Mouse (Mus musculus): Measurements from ENCODE around the gene Rab11b. TPM values are rescaled to one million over a fixed set of nuclear protein-coding genes. Genes with fewer than 3 reads are reported as not detected.

Rab11b gene
- polyA plus RNA-seq, 1 experiment, result 406 TPM

GRCm38 (mm10) chr17:33786375-33786774 lies 26.0 kb upstream of the Rab11b start:
- DNase-seq, result no peak
- no peak for TF ChIP-seq CTCF (IDR thresholded peaks at IDR 0.05; ENCODE audit: insufficient read depth, low read length)
- TF ChIP-seq POLR2A (IDR thresholded peaks at IDR 0.05; ENCODE audit: borderline replicate concordance, extremely low read depth, low read depth, low read length), result no peak
- Histone ChIP-seq H3K4me1 (ENCODE audit: control insufficient read depth, insufficient read depth, low read length) (peaks cover 18% of the 10 kb centered on the region), H3K4me3 (replicated peaks; ENCODE audit: extremely low read depth, low read depth, low read length) (no peak overlapping the region)
- 86% methylated on average over 18 of the region's 18 CpGs for WGBS

GRCm38 (mm10) chr17:33784939-33785338 lies 24.6 kb upstream of the Rab11b start:
- no peak for DNase-seq
- Histone ChIP-seq H3K4me3 (replicated peaks; ENCODE audit: extremely low read depth, low read depth, low read length) (no peak overlapping the region), H3K4me1 (ENCODE audit: control insufficient read depth, insufficient read depth, low read length) (peaks cover 18% of the 10 kb centered on the region)
- TF ChIP-seq CTCF (IDR thresholded peaks at IDR 0.05; ENCODE audit: insufficient read depth, low read length) (no peak), POLR2A (IDR thresholded peaks at IDR 0.05; ENCODE audit: borderline replicate concordance, extremely low read depth, low read depth, low read length) (no peak)
- WGBS, result 62% methylated on average over 2 of the region's 2 CpGs

GRCm38 (mm10) chr17:33783408-33783807 lies 23.1 kb upstream of the Rab11b start:
- TF ChIP-seq CTCF (IDR thresholded peaks at IDR 0.05; ENCODE audit: insufficient read depth, low read length), result no peak
- TF ChIP-seq POLR2A (IDR thresholded peaks at IDR 0.05; ENCODE audit: borderline replicate concordance, extremely low read depth, low read depth, low read length), result no peak
- peaks cover 20% of the 10 kb centered on the region for H3K4me1 ChIP-seq (ENCODE audit: control insufficient read depth, insufficient read depth, low read length)
- DNase-seq, result peak; percentile 77
- no peak overlapping the region for H3K4me3 ChIP-seq (replicated peaks; ENCODE audit: extremely low read depth, low read depth, low read length)

- peak; percentile 17 for DNase-seq
- TF ChIP-seq POLR2A (IDR thresholded peaks at IDR 0.05; ENCODE audit: borderline replicate concordance, extremely low read depth, low read depth, low read length) (no peak), CTCF (IDR thresholded peaks at IDR 0.05; ENCODE audit: insufficient read depth, low read length) (no peak)
- H3K4me3 ChIP-seq (replicated peaks; ENCODE audit: extremely low read depth, low read depth, low read length), result no peak overlapping the region
- peaks cover 22% of the 10 kb centered on the region for H3K4me1 ChIP-seq (ENCODE audit: control insufficient read depth, insufficient read depth, low read length)
- WGBS, result 23% methylated on average over 4 of the region's 4 CpGs
These were observed 21.7 kb upstream of the Rab11b start for GRCm38 (mm10) chr17:33782067-33782466.

- Histone ChIP-seq H3K4me1 (ENCODE audit: control insufficient read depth, insufficient read depth, low read length) (peaks cover 22% of the 10 kb centered on the region), H3K4me3 (replicated peaks; ENCODE audit: extremely low read depth, low read depth, low read length) (peak within 1 kb of the TSS; percentile 69)
- peak; percentile 67 for TF ChIP-seq POLR2A (IDR thresholded peaks at IDR 0.05; ENCODE audit: borderline replicate concordance, extremely low read depth, low read depth, low read length)
- TF ChIP-seq CTCF (IDR thresholded peaks at IDR 0.05; ENCODE audit: insufficient read depth, low read length), result no peak
- peak; percentile 71 for DNase-seq
- WGBS, result 1% methylated on average over 50 of the region's 50 CpGs
These were observed 21.0 kb upstream of the Rab11b start, which contains the start of gene Angptl4 for GRCm38 (mm10) chr17:33781124-33781977. Gene Angptl4 (minus strand): TSS chr17:33781830.

GRCm38 (mm10) chr17:33780431-33780830 lies 20.1 kb upstream of the Rab11b start:
- peak; percentile 24 for DNase-seq
- Histone ChIP-seq H3K4me3 (replicated peaks; ENCODE audit: extremely low read depth, low read depth, low read length) (peak overlapping the region; percentile 69), H3K4me1 (ENCODE audit: control insufficient read depth, insufficient read depth, low read length) (peaks cover 22% of the 10 kb centered on the region)
- WGBS, result 45% methylated on average over 5 of the region's 5 CpGs
- TF ChIP-seq CTCF (IDR thresholded peaks at IDR 0.05; ENCODE audit: insufficient read depth, low read length), result no peak
- peak; percentile 24; the same call in 1 of the 2 replicates for TF ChIP-seq POLR2A (IDR thresholded peaks at IDR 0.05; ENCODE audit: borderline replicate concordance, extremely low read depth, low read depth, low read length)

GRCm38 (mm10) chr17:33779967-33780295 lies 19.6 kb upstream of the Rab11b start:
- DNase-seq, result no peak
- WGBS, result 59% methylated on average over 5 of the region's 5 CpGs
- TF ChIP-seq CTCF (IDR thresholded peaks at IDR 0.05; ENCODE audit: insufficient read depth, low read length) (no peak), POLR2A (IDR thresholded peaks at IDR 0.05; ENCODE audit: borderline replicate concordance, extremely low read depth, low read depth, low read length) (no peak)
- Histone ChIP-seq H3K4me3 (replicated peaks; ENCODE audit: extremely low read depth, low read depth, low read length) (peak overlapping the region; percentile 25), H3K4me1 (ENCODE audit: control insufficient read depth, insufficient read depth, low read length) (peaks cover 22% of the 10 kb centered on the region)

- H3K4me3 ChIP-seq (replicated peaks; ENCODE audit: extremely low read depth, low read depth, low read length), result peak overlapping the region; percentile 61
- peaks cover 20% of the 10 kb centered on the region for H3K4me1 ChIP-seq (ENCODE audit: control insufficient read depth, insufficient read depth, low read length)
- DNase-seq, result peak; percentile 82
- no peak for TF ChIP-seq CTCF (IDR thresholded peaks at IDR 0.05; ENCODE audit: insufficient read depth, low read length)
- TF ChIP-seq POLR2A (IDR thresholded peaks at IDR 0.05; ENCODE audit: borderline replicate concordance, extremely low read depth, low read depth, low read length), result no peak
- WGBS, result 28% methylated on average over 9 of the region's 9 CpGs
These were observed 19.1 kb upstream of the Rab11b start for GRCm38 (mm10) chr17:33779271-33779966.

- TF ChIP-seq CTCF (IDR thresholded peaks at IDR 0.05; ENCODE audit: insufficient read depth, low read length), result no peak
- TF ChIP-seq POLR2A (IDR thresholded peaks at IDR 0.05; ENCODE audit: borderline replicate concordance, extremely low read depth, low read depth, low read length), result no peak
- H3K4me3 ChIP-seq (replicated peaks; ENCODE audit: extremely low read depth, low read depth, low read length), result no peak overlapping the region
- 96% methylated on average over 4 of the region's 4 CpGs for WGBS
- H3K4me1 ChIP-seq (ENCODE audit: control insufficient read depth, insufficient read depth, low read length), result peaks cover 7% of the 10 kb centered on the region
- DNase-seq, result no peak
These were observed 15.0 kb upstream of the Rab11b start for GRCm38 (mm10) chr17:33775287-33775686.

Data from lung, adult 2 months (tissue).